In genomic region chr13:35815782-35816368, GRCm38 (mm10) we compare ENCODE assay signal across 10 mouse cellular contexts.
DNase-seq lines count a peak whose midpoint lies in the region; ATAC-seq and TF ChIP-seq lines count a peak whose summit lies in the region.
"Had no signal": no experiment of that assay in that cellular context is flagged by ENCODE, and none has a peak within 500 bp of the region (broad histone marks: within the 10 kb centered on the region; RNA-seq: fewer than 3 reads in every experiment).

No protein-coding gene starts in this region.

- H3K27ac ChIP-seq in heart, embryonic 10.5 days: no peak overlapping the region
- no peak overlapping the region for H3K27ac ChIP-seq in lung, embryonic 14.5 days (ENCODE audit: low read depth)
- H3K27ac ChIP-seq: intestine, embryonic 15.5 days; midbrain, embryonic 12.5 days had no signal

- WGBS in heart, embryonic 10.5 days: 89% methylated on average over 16 of the region's 16 CpGs
- 72% methylated on average over 16 of the region's 16 CpGs for WGBS in lung, embryonic 14.5 days

- no peaks in the 10 kb centered on the region for H3K9me3 ChIP-seq in heart, embryonic 10.5 days
- no peaks in the 10 kb centered on the region for H3K9me3 ChIP-seq in lung, embryonic 14.5 days (ENCODE audit: low read depth, low read length)
- H3K9me3 ChIP-seq: intestine, embryonic 15.5 days; midbrain, embryonic 12.5 days had no signal

- H3K4me2 ChIP-seq in lung, embryonic 14.5 days: no peak overlapping the region
- H3K4me2 ChIP-seq: intestine, embryonic 15.5 days; midbrain, embryonic 12.5 days had no signal

- ATAC-seq in lung, embryonic 14.5 days (ENCODE audit: insufficient read depth): 0 out of 2 replicates have a peak, but pooled peaks have one; percentile 21
- no peak for ATAC-seq in granulocyte monocyte progenitor cell, adult 5-6 weeks (replicated peaks; ENCODE audit: poor library complexity, severe bottlenecking)
- ATAC-seq: intestine, embryonic 15.5 days had no signal

- TF ChIP-seq CTCF in lung, embryonic 14.5 days (IDR thresholded peaks at IDR 0.05; ENCODE audit: low read depth): no peak

- H3K4me1 ChIP-seq in heart, embryonic 10.5 days: peaks cover 23% of the 10 kb centered on the region; the same call in 1 of the 2 replicates
- H3K4me1 ChIP-seq in lung, embryonic 14.5 days (ENCODE audit: insufficient read depth): no peaks in the 10 kb centered on the region
- H3K4me1 ChIP-seq: intestine, embryonic 15.5 days had no signal

- H3K36me3 ChIP-seq in heart, embryonic 10.5 days: peaks cover 39% of the 10 kb centered on the region
- peaks cover 40% of the 10 kb centered on the region for H3K36me3 ChIP-seq in lung, embryonic 14.5 days (ENCODE audit: insufficient read depth)

- DNase-seq in heart, adult 11 months: peak; percentile 94
- no peak for DNase-seq in heart, embryonic 10.5 days (ENCODE audit: low spot score)
- peak; percentile 55 for DNase-seq in adrenal gland, postnatal 14 days
- DNase-seq in heart, postnatal 10 days: peak; percentile 53 to 60
- peak; percentile 74 for DNase-seq in lung, embryonic 14.5 days
- DNase-seq in embryo, embryonic 11 days: no peak
- no peak for DNase-seq in right cerebral cortex, postnatal 36 days (ENCODE audit: low spot score in 2 of 2)

- intact Hi-C loops in heart, postnatal 10 days (cut with DNase I): no loop called here

- no peak overlapping the region for H3K9ac ChIP-seq in lung, embryonic 14.5 days
- H3K9ac ChIP-seq: intestine, embryonic 15.5 days; midbrain, embryonic 12.5 days had no signal

- no peaks in the 10 kb centered on the region for H3K27me3 ChIP-seq in heart, embryonic 10.5 days (ENCODE audit: insufficient read depth, poor library complexity, severe bottlenecking)
- no peaks in the 10 kb centered on the region for H3K27me3 ChIP-seq in lung, embryonic 14.5 days (ENCODE audit: insufficient read depth, low read length)
- H3K27me3 ChIP-seq: intestine, embryonic 15.5 days; midbrain, embryonic 12.5 days had no signal

- no peak overlapping the region for H3K4me3 ChIP-seq in heart, embryonic 10.5 days
- no peak overlapping the region for H3K4me3 ChIP-seq in lung, embryonic 14.5 days (ENCODE audit: low read depth, low read length)
- H3K4me3 ChIP-seq: intestine, embryonic 15.5 days; midbrain, embryonic 12.5 days had no signal

Comparison
In these comparisons a context has a peak if more than half of its experiments do, and no peak if none do; other contexts are left out.
1. DNase-seq: peak in heart, adult 11 months (single experiment), adrenal gland, postnatal 14 days (single experiment), heart, postnatal 10 days (2 of 2) and lung, embryonic 14.5 days (single experiment); none in heart, embryonic 10.5 days (single experiment), embryo, embryonic 11 days (single experiment) and right cerebral cortex, postnatal 36 days (0 of 2).